Mouse (Mus musculus): ENCODE measurements around the gene Dock3. TPM values are rescaled to one million over a fixed set of nuclear protein-coding genes. Genes with fewer than 3 reads are reported as not detected.
A peak's percentile ranks its signal among the peaks of the same experiment; 100 is the strongest.

Dock3 gene
- polyA plus RNA-seq, 2 experiments, result 0.11 TPM; not detected in 1

DNA sequence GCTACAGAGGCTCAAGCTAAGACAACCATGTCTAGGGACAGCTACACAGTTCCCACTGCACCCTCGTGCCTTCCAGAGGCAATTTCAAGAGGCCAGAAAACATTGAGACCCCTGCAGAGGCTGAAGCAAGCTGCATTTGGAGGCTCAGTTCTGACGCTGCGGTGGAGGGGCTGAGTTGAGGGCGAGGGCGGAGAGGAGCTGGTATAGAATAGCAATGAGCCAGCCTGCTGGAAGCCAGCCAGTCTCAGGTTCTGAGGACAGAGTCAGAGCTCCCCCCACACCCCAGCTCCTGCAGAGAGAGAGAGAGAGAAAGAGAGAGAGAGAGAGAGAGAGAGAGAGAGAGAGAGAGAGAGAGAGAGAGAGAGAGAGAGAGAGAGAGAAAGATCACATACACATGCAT, 20.5 kb upstream of the Dock3 start:
- DNase-seq (ENCODE audit: low read depth in 3 of 3, low spot score in 3 of 3), result no peak
- Histone ChIP-seq H3K4me2 (ENCODE audit: low read depth) (no peak overlapping the region), H3K4me1 (replicated peaks; ENCODE audit: control insufficient read depth in 2 of 2, insufficient read depth in 2 of 2, low read length in 1 of 2) (no peaks in the 10 kb centered on the region), H3K36me3 (replicated peaks; ENCODE audit: control insufficient read depth, insufficient read depth, low read depth) (no peaks in the 10 kb centered on the region), H3K9ac (replicated peaks) (no peak overlapping the region), H3K27ac (no peak overlapping the region), H3K4me3 (ENCODE audit: insufficient read depth in 1 of 2, low read depth in 2 of 2, low read length in 2 of 2) (no peak overlapping the region), H3K27me3 (ENCODE audit: control insufficient read depth, insufficient read depth, low read length) (no peaks in the 10 kb centered on the region), H3K9me3 (ENCODE audit: control insufficient read depth, low read length) (no peaks in the 10 kb centered on the region)
- 45% methylated on average over 5 of the region's 5 CpGs for WGBS (ENCODE audit: insufficient replicate concordance)
- no peak for ATAC-seq (ENCODE audit: insufficient read depth)
- TF ChIP-seq EP300 (IDR thresholded peaks at IDR 0.05; ENCODE audit: low read depth), result no peak
- TF ChIP-seq CTCF (IDR thresholded peaks at IDR 0.05; ENCODE audit: low read depth), result no peak

- no peak overlapping the region for H3K27ac ChIP-seq
- no peak overlapping the region for H3K4me2 ChIP-seq (ENCODE audit: low read depth)
- TF ChIP-seq EP300 (IDR thresholded peaks at IDR 0.05; ENCODE audit: low read depth) (no peak), CTCF (IDR thresholded peaks at IDR 0.05; ENCODE audit: low read depth) (no peak)
- no peak overlapping the region for H3K4me3 ChIP-seq (ENCODE audit: insufficient read depth in 1 of 2, low read depth in 2 of 2, low read length in 2 of 2)
- no peak overlapping the region for H3K9ac ChIP-seq (replicated peaks)
- 61% methylated on average over 14 of the region's 14 CpGs for WGBS (ENCODE audit: insufficient replicate concordance)
- H3K4me1 ChIP-seq (replicated peaks; ENCODE audit: control insufficient read depth in 2 of 2, insufficient read depth in 2 of 2, low read length in 1 of 2), result no peaks in the 10 kb centered on the region
- DNase-seq (ENCODE audit: low read depth in 3 of 3, low spot score in 3 of 3) (no peak), ATAC-seq (ENCODE audit: insufficient read depth) (no peak)
- H3K9me3 ChIP-seq (ENCODE audit: control insufficient read depth, low read length), result no peaks in the 10 kb centered on the region
- H3K27me3 ChIP-seq (ENCODE audit: control insufficient read depth, insufficient read depth, low read length), result no peaks in the 10 kb centered on the region
- no peaks in the 10 kb centered on the region for H3K36me3 ChIP-seq (replicated peaks; ENCODE audit: control insufficient read depth, insufficient read depth, low read depth)
Measured at GRCm38 (mm10) chr9:107250416-107251337, 19.0 kb upstream of the Dock3 start.

DNA sequence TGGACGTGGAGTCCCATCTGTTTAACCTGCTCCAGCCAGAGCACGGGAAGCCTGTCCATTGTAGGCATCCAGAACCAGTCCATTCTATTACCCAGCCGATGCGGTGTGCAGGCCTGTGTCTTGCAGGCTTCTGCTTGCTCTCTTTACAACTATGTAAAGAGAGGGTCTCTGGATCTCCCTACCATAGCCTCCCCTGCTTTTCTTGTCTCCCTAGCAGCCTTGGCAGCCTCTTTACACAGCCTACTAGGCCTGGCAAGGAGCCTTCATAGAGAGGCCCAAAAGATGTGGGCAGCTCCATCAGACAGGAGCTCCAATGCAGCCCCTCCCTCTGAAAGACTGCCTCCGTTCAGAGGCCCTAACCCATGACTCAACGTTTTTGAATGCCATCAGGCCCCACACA, 17.4 kb upstream of the Dock3 start:
- TF ChIP-seq CTCF (IDR thresholded peaks at IDR 0.05; ENCODE audit: low read depth) (no peak), EP300 (IDR thresholded peaks at IDR 0.05; ENCODE audit: low read depth) (no peak)
- Histone ChIP-seq H3K4me3 (ENCODE audit: insufficient read depth in 1 of 2, low read depth in 2 of 2, low read length in 2 of 2) (no peak overlapping the region), H3K27me3 (ENCODE audit: control insufficient read depth, insufficient read depth, low read length) (no peaks in the 10 kb centered on the region), H3K9me3 (ENCODE audit: control insufficient read depth, low read length) (no peaks in the 10 kb centered on the region), H3K27ac (no peak overlapping the region), H3K9ac (replicated peaks) (no peak overlapping the region), H3K36me3 (replicated peaks; ENCODE audit: control insufficient read depth, insufficient read depth, low read depth) (no peaks in the 10 kb centered on the region), H3K4me2 (ENCODE audit: low read depth) (no peak overlapping the region), H3K4me1 (replicated peaks; ENCODE audit: control insufficient read depth in 2 of 2, insufficient read depth in 2 of 2, low read length in 1 of 2) (no peaks in the 10 kb centered on the region)
- no peak for ATAC-seq (ENCODE audit: insufficient read depth)
- DNase-seq (ENCODE audit: low read depth in 3 of 3, low spot score in 3 of 3), result no peak
- 49% methylated on average over 6 of the region's 6 CpGs for WGBS (ENCODE audit: insufficient replicate concordance)

- DNase-seq (ENCODE audit: low read depth in 3 of 3, low spot score in 3 of 3) (no peak), ATAC-seq (ENCODE audit: insufficient read depth) (no peak)
- H3K36me3 ChIP-seq (replicated peaks; ENCODE audit: control insufficient read depth, insufficient read depth, low read depth), result no peaks in the 10 kb centered on the region
- no peak overlapping the region for H3K4me2 ChIP-seq (ENCODE audit: low read depth)
- no peak overlapping the region for H3K27ac ChIP-seq
- H3K4me3 ChIP-seq (ENCODE audit: insufficient read depth in 1 of 2, low read depth in 2 of 2, low read length in 2 of 2), result no peak overlapping the region
- TF ChIP-seq EP300 (IDR thresholded peaks at IDR 0.05; ENCODE audit: low read depth) (no peak), CTCF (IDR thresholded peaks at IDR 0.05; ENCODE audit: low read depth) (peak; percentile 61)
- 38% methylated on average over 4 of the region's 4 CpGs for WGBS (ENCODE audit: insufficient replicate concordance)
- no peaks in the 10 kb centered on the region for H3K27me3 ChIP-seq (ENCODE audit: control insufficient read depth, insufficient read depth, low read length)
- no peak overlapping the region for H3K9ac ChIP-seq (replicated peaks)
- no peaks in the 10 kb centered on the region for H3K4me1 ChIP-seq (replicated peaks; ENCODE audit: control insufficient read depth in 2 of 2, insufficient read depth in 2 of 2, low read length in 1 of 2)
- H3K9me3 ChIP-seq (ENCODE audit: control insufficient read depth, low read length), result no peaks in the 10 kb centered on the region
Measured at GRCm38 (mm10) chr9:107246170-107246569, 14.5 kb upstream of the Dock3 start.

GRCm38 (mm10) chr9:107245311-107245710, 13.6 kb upstream of the Dock3 start:
- WGBS (ENCODE audit: insufficient replicate concordance), result 51% methylated on average over 4 of the region's 4 CpGs
- Histone ChIP-seq H3K27me3 (ENCODE audit: control insufficient read depth, insufficient read depth, low read length) (no peaks in the 10 kb centered on the region), H3K4me3 (ENCODE audit: insufficient read depth in 1 of 2, low read depth in 2 of 2, low read length in 2 of 2) (no peak overlapping the region), H3K9me3 (ENCODE audit: control insufficient read depth, low read length) (no peaks in the 10 kb centered on the region), H3K36me3 (replicated peaks; ENCODE audit: control insufficient read depth, insufficient read depth, low read depth) (no peaks in the 10 kb centered on the region), H3K9ac (replicated peaks) (no peak overlapping the region), H3K27ac (no peak overlapping the region), H3K4me1 (replicated peaks; ENCODE audit: control insufficient read depth in 2 of 2, insufficient read depth in 2 of 2, low read length in 1 of 2) (no peaks in the 10 kb centered on the region), H3K4me2 (ENCODE audit: low read depth) (no peak overlapping the region)
- DNase-seq (ENCODE audit: low read depth in 3 of 3, low spot score in 3 of 3), result no peak
- TF ChIP-seq EP300 (IDR thresholded peaks at IDR 0.05; ENCODE audit: low read depth) (no peak), CTCF (IDR thresholded peaks at IDR 0.05; ENCODE audit: low read depth) (no peak)
- no peak for ATAC-seq (ENCODE audit: insufficient read depth)

Data from liver, embryonic 14.5 days (tissue).